Mouse (Mus musculus) brain, embryonic 14.5 days (tissue): Measurements from ENCODE around the gene Svs4.
"Not testable (repeated sequence)": the region's sequence is repeated elsewhere in the genome, so short reads cannot be mapped to it uniquely, and the experiment has no call there.

ENCODE experiments used
- CTCF ChIP-seq: fragments of 200-500 bp; IDR thresholded peaks from 2 replicates; pipeline ENCODE4 v1.5.1; 2012; ENCODE audit warnings: inconsistent platforms, mild to moderate bottlenecking, moderate library complexity, borderline replicate concordance; ENCODE audit not compliant: insufficient read depth, insufficient read length; ENCODE audit errors: extremely low read depth
- POLR2A ChIP-seq: fragments of 200-500 bp; IDR thresholded peaks from 2 replicates; pipeline ENCODE4 v1.6.1; 2012; ENCODE audit warnings: mild to moderate bottlenecking, inconsistent platforms, borderline replicate concordance; ENCODE audit not compliant: poor library complexity, insufficient read depth, insufficient read length, severe bottlenecking; ENCODE audit errors: extremely low read depth

DNA sequence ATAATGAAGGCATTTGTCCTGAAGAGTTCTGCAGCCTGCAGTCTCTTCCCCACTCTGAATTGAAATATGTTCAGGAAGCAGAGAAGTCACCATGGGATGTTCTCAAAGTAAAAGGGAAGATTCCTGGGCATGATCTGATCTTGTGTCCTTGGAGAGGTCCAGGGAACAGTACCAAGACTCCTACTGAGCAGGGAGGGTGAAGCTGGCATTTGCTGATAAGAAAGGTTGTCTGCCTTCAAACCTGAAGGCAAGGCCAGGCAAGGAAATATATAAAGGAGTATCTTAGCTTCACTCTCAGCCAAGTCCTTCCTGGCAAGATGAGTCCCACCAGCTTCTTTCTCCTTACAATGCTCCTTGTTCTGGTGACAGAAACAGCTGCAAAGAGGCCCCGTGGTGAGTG lies 38.2 kb upstream of the Svs4 start, which contains the start of gene Svs6:
- TF ChIP-seq POLR2A, CTCF: not testable (repeated sequence)
